Mouse (Mus musculus) heart, embryonic 15.5 days (tissue): ENCODE data around the gene Itk. TPM values are rescaled to one million over a fixed set of nuclear protein-coding genes. Genes with fewer than 3 reads are reported as not detected.

Experiments used
- ATAC-seq: fragments of 200-750 bp; cut with Nextera tagmentation; replicated peaks from 2 replicates; pipeline ENCODE4 v1.8.0; 2017; ENCODE audit warnings: low read depth, moderate TSS enrichment; ENCODE audit not compliant: insufficient number of reproducible peaks, insufficient read depth, low FRiP score
- H3K27ac ChIP-seq: fragments of 300-500 bp; sonication (generic); 2 replicates; pipeline ENCODE4 v1.5.1; 2015; ENCODE audit warnings: mild to moderate bottlenecking, inconsistent platforms
- H3K27me3 ChIP-seq: fragments of 300-500 bp; sonication (generic); 2 replicates; pipeline ENCODE4 v1.6.1; 2015; ENCODE audit warnings: inconsistent platforms
- H3K36me3 ChIP-seq: fragments of 300-500 bp; sonication (generic); 2 replicates; pipeline ENCODE4 v1.6.1; 2015; ENCODE audit warnings: mild to moderate bottlenecking, inconsistent platforms
- H3K4me1 ChIP-seq: fragments of 300-500 bp; sonication (generic); replicated peaks from 2 replicates; pipeline ENCODE4 v1.6.1; 2015; ENCODE audit warnings: inconsistent platforms
- H3K4me2 ChIP-seq: fragments of 300-500 bp; sonication (generic); 2 replicates; pipeline ENCODE4 v1.6.1; 2015; ENCODE audit warnings: inconsistent platforms, mild to moderate bottlenecking, moderate library complexity
- H3K4me3 ChIP-seq: fragments of 300-500 bp; sonication (generic); 2 replicates; pipeline ENCODE4 v1.5.1; 2015; ENCODE audit warnings: mild to moderate bottlenecking, inconsistent platforms
- H3K9ac ChIP-seq: fragments of 300-500 bp; sonication (generic); 2 replicates; pipeline ENCODE4 v1.6.1; 2015; ENCODE audit warnings: mild to moderate bottlenecking, inconsistent platforms
- H3K9me3 ChIP-seq: fragments of 300-500 bp; sonication (generic); replicated peaks from 2 replicates; pipeline ENCODE4 v1.6.1; 2016; ENCODE audit warnings: inconsistent platforms
- WGBS: fragments of 180-500 bp; shearing (Covaris S2); methylation state at CpG from one replicate; pipeline ENCODE4 v1.1.7; 2015; ENCODE audit warnings: mixed read lengths; 5-methylcytosine and 5-hydroxymethylcytosine counted together
- polyA plus RNA-seq: library from polyadenylated mRNA; unstranded; fragments of >200 nt; fragmentation: Nextera tagmentation; extraction: Ambion mirVana; gene quantifications from 2 replicates; pipeline ENCODE4 v1.2.1, GENCODE M21; 2015

Itk gene
- polyA plus RNA-seq, 1 experiment from 2014 or later, result 0.20 TPM

DNA sequence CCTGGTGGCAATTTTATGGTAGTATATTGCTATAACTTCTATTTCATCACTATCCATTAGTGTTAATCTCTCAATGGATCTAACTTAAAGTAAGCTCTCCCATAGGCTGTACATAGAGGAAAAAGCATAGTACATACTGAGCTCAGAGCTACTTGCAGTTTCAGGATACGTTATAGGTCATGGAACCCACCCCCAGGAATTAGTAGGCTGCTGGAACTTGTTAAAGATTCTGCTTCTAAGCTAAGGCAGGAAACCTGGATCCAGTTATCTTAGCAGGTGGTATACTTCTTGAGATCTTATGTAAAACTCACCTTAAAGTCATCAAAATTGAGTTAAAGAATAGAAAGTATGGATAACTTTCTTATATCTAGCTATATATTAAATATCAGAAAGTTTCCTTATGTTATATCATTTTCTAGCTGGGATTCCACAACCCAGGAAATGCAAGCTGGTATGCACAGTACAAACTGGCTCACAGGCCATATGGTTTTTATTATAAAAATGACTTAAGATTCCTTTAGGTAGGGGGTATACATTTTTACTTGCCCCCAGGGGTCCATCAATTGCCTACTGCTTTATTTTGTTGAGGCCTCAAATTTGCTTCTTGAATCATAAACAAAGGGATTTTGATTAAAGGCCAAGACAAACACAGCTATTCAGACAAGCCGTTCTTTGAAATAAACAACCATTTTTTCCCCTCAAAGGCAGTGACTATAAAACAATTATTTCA, 39.5 kb downstream of the Itk start:
- Histone ChIP-seq H3K27ac (no peak overlapping the region), H3K4me1 (no peaks in the 10 kb centered on the region), H3K4me3 (no peak overlapping the region), H3K9me3 (no peaks in the 10 kb centered on the region), H3K36me3 (no peaks in the 10 kb centered on the region), H3K9ac (no peak overlapping the region), H3K4me2 (no peak overlapping the region), H3K27me3 (no peaks in the 10 kb centered on the region)
- no peak for ATAC-seq
- 62% methylated on average over 2 of the region's 2 CpGs for WGBS

DNA sequence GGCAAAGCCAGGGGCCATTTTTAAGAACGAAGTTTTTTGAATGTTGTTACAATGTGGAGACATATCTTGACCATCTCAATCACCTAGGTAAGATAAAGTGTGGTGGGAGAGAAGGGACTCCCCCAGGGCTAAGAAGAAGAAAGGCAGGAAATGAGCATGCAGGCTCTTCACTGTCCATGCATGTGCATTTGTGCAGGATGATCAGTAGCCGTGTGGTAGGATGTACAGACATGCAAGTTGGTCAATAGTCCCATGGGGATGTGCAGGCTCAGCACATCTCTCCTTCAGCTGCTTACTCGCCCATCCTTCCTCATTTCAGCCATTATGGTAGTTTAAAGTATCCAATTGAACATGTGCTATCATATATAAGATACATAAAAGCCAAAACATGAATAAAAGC, 40.9 kb downstream of the Itk start:
- no peaks in the 10 kb centered on the region for H3K9me3 ChIP-seq
- no peak for ATAC-seq
- WGBS, result 73% methylated on average over 3 of the region's 3 CpGs
- no peaks in the 10 kb centered on the region for H3K36me3 ChIP-seq
- H3K4me1 ChIP-seq, result peaks cover 8% of the 10 kb centered on the region
- H3K27ac ChIP-seq, result no peak overlapping the region
- H3K4me3 ChIP-seq, result no peak overlapping the region
- H3K27me3 ChIP-seq, result no peaks in the 10 kb centered on the region
- H3K9ac ChIP-seq, result no peak overlapping the region
- H3K4me2 ChIP-seq, result no peak overlapping the region

DNA sequence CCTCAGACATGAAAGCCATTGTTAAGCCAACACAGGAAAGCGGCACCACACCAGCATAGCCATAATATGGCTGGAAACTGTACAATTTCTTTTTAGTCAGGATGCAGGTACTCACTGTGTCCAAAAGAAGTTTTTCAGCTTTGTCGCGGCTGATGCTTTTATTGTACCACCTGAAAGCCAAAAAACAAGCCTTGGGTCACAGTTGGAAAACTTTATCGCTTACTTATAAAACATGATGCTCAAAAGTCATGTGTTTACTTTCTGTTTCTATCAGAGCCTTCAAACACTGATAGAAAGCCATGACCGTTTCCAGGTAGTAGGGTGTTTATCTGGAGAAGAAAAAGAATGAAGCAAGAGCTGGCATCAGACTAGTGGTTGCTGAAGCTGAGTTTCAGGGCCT, 41.6 kb downstream of the Itk start:
- no peak for ATAC-seq
- no peak overlapping the region for H3K27ac ChIP-seq
- H3K9ac ChIP-seq, result no peak overlapping the region

DNA sequence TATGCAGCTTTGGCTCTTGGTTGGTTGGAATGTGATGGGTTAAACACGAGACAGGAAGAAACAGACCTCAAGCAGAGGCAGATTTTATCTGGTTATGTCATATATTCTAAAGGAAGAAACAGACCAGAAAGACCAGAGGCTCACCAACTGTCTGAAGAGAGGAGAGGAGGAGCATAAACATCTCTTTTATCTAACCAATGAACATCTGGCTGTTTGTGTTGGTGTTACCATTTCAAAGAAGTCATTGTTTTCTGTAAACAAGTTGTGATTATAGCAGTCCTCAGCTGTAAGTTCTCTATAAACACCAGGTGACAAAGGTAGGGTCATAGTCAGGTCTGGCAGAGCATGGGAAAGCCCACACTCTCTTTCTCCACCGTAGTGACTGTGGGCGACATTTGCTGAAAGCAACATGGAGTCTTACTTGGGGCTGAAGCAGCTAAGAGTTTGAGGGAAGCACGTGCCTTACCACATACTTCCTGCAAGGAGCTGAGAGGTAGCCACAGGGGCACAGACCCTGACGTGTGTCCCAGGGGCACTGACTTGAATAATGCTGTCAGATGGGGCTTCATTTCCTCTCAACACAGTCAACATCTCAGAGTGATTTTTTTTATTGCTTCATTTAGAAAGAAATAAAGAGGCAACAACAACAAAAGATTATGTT, 45.3 kb downstream of the Itk start:
- Histone ChIP-seq H3K27me3 (no peaks in the 10 kb centered on the region), H3K4me1 (peaks cover 19% of the 10 kb centered on the region), H3K4me3 (no peak overlapping the region), H3K27ac (0 out of 2 replicates have a peak overlapping the region, but pooled peaks have one; percentile 7), H3K9me3 (no peaks in the 10 kb centered on the region), H3K36me3 (no peaks in the 10 kb centered on the region), H3K4me2 (no peak overlapping the region), H3K9ac (no peak overlapping the region)
- WGBS, result 49% methylated on average over 5 of the region's 5 CpGs
- ATAC-seq, result no peak

More for the DNA sequence above, 41.6 kb downstream of the Itk start:
- Histone ChIP-seq H3K4me1 (peaks cover 10% of the 10 kb centered on the region), H3K4me3 (no peak overlapping the region), H3K27me3 (no peaks in the 10 kb centered on the region), H3K36me3 (no peaks in the 10 kb centered on the region), H3K9me3 (no peaks in the 10 kb centered on the region), H3K4me2 (no peak overlapping the region)
- WGBS, result 78% methylated on average over 5 of the region's 5 CpGs

DNA sequence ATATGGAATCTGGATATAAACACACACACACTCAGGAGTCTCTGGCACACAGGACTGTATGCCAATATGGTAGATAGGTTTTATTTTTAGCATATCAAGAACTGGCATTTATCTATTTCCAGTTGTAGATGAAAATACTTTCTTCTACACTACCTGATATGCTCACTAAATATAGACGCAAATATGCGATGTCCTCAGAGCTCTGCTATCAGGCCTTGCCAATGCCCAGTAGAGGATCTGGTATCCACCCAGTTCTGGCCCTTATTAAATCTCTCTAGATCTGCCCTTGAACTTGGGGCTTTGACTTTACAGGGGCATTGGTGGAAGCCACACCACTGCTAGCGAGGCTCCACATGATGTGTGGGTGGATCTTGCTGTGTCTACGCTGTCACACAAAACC, 47.4 kb downstream of the Itk start:
- peak overlapping the region; percentile 72 for H3K27ac ChIP-seq
- H3K4me1 ChIP-seq, result peaks cover 19% of the 10 kb centered on the region
- peak; percentile 58; the same call in 1 of the 2 replicates for ATAC-seq
- no peaks in the 10 kb centered on the region for H3K27me3 ChIP-seq
- H3K4me3 ChIP-seq, result no peak overlapping the region
- no peaks in the 10 kb centered on the region for H3K9me3 ChIP-seq
- H3K4me2 ChIP-seq, result no peak overlapping the region
- WGBS, result 49% methylated on average over 4 of the region's 4 CpGs
- H3K9ac ChIP-seq, result no peak overlapping the region
- no peaks in the 10 kb centered on the region for H3K36me3 ChIP-seq

DNA sequence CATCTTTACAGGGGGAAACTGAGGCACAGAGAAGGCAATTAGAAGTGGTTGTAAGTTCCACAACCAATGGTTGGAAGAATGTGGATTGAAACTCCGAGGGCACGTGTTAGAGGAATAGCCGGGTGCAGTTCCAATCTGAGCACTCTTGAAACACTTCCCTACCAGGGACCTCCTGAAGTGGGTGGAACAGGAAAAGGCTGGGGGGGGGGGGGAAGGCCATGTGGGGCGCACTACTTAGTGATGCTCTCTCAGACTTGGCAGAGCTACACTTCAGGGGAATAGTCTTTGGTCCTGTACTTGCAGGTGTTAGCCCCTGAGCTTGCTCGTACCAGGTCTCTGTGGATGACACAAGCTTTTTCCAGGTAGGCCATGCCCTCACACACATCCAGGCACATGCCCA, 53.3 kb downstream of the Itk start:
- no peak overlapping the region for H3K4me2 ChIP-seq
- no peak overlapping the region for H3K9ac ChIP-seq
- no peak for ATAC-seq
- 78% methylated on average over 5 of the region's 5 CpGs for WGBS
- H3K36me3 ChIP-seq, result no peaks in the 10 kb centered on the region
- H3K4me3 ChIP-seq, result no peak overlapping the region
- no peak overlapping the region for H3K27ac ChIP-seq
- H3K4me1 ChIP-seq, result no peaks in the 10 kb centered on the region
- H3K27me3 ChIP-seq, result no peaks in the 10 kb centered on the region
- H3K9me3 ChIP-seq, result no peaks in the 10 kb centered on the region

DNA sequence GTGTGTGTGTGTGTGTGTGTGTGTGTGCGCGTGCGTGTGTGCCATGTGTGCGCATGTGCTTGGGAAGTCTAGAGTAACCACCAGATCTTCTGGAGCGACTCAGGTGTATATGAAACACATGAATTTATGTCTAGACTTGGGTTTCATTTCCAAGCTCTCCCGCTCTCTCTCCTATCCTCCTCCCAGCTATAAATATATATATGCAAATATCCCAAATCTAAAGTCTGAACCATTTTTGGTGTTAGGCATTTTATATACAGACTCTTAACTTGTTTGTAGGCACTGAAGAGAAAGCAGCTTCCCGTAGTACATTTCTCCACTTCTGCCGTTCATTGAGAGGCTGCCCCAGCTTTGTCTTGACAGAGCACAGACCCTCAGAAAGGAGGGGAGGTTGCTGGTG, 57.1 kb downstream of the Itk start:
- no peak for ATAC-seq
- H3K9ac ChIP-seq, result no peak overlapping the region
- H3K4me2 ChIP-seq, result no peak overlapping the region
- H3K4me1 ChIP-seq, result no peaks in the 10 kb centered on the region
- H3K4me3 ChIP-seq, result no peak overlapping the region
- H3K27ac ChIP-seq, result no peak overlapping the region
- 87% methylated on average over 8 of the region's 8 CpGs for WGBS
- no peaks in the 10 kb centered on the region for H3K9me3 ChIP-seq
- H3K27me3 ChIP-seq, result no peaks in the 10 kb centered on the region
- no peaks in the 10 kb centered on the region for H3K36me3 ChIP-seq

DNA sequence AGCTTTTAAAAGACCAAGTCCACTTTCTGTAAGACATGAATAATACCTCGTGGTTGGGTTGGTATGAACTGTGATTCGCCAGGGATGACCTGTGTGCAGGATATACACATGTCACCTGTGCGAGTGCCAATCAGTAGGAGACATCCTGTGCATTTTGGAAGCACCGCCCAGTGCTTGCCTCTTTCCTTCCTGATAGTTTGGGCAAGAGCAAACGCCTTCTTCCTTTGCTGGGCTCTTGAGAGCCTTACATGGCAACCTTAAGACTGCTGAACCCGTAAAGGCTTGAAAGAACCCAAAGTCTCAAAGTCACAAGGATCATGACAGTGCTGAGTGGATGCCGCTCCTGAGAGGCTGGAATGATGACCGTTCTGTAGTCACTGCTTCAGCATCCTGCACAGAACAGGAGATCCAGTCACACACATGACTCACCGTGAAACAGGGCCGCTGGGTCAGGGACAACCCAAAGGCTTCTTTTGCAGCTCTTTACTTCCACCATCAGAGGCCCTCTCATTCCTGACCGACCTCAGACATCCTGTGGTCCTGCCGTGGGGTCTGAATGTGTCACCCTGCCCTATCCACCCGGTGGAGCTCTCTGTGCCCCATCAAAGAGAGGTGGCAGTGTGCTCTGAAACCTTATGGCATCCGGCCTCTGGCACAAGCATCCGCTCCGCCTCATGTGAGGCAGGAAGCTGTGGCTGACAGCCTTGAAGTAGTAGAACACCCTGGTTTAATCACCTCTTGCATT, 62.9 kb downstream of the Itk start:
- Histone ChIP-seq H3K27me3 (no peaks in the 10 kb centered on the region), H3K4me1 (no peaks in the 10 kb centered on the region), H3K9ac (no peak overlapping the region), H3K27ac (no peak overlapping the region), H3K4me3 (no peak overlapping the region), H3K9me3 (no peaks in the 10 kb centered on the region), H3K4me2 (no peak overlapping the region), H3K36me3 (no peaks in the 10 kb centered on the region)
- 81% methylated on average over 16 of the region's 16 CpGs for WGBS
- ATAC-seq, result no peak

DNA sequence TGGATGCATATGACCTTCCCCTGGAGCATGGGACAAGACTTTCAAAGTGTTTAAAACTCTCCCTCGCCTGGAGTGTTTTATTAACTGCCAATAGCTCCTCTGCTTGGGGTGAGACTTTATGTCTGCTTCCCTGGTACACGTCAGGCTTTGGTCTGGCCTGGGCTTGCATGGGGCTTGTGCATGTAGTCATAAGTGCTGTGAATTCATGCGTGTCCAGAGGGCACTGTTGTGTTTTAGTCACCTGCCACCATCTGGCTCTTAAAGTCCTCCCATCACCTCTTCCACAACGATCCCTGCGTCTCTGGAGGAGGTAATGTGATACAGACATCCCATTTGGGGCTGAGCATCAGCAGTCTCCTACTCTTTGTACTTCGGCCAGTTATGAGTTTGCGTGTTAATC, 67.8 kb downstream of the Itk start:
- no peaks in the 10 kb centered on the region for H3K9me3 ChIP-seq
- no peak for ATAC-seq
- 67% methylated on average over 7 of the region's 7 CpGs for WGBS

DNA sequence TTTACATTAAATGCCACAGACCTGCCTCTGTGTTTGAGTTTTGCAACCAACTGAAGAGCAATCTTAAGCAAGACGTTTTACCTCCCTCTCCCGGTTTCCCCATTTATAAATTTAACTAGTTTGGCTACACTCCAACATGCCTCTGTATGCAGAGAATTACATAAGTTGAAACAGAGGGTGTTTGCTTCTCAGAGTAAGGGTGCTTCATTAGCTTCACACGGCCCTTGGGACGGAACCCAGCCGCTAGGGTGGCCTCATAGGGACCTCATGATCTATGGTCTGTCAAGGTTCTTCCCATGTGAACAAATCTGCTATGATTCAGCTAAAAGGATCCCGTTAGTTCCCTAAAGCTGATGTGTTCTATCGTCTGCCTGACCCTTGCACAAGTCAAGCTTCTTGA, 74.8 kb downstream of the Itk start:
- no peak overlapping the region for H3K27ac ChIP-seq
- no peaks in the 10 kb centered on the region for H3K36me3 ChIP-seq
- no peaks in the 10 kb centered on the region for H3K9me3 ChIP-seq
- 46% methylated on average over 7 of the region's 7 CpGs for WGBS
- no peak overlapping the region for H3K4me2 ChIP-seq
- no peak for ATAC-seq
- H3K27me3 ChIP-seq, result peaks cover 12% of the 10 kb centered on the region
- no peak overlapping the region for H3K4me3 ChIP-seq
- H3K4me1 ChIP-seq, result peaks cover 14% of the 10 kb centered on the region
- no peak overlapping the region for H3K9ac ChIP-seq

More for the DNA sequence above, 67.8 kb downstream of the Itk start:
- Histone ChIP-seq H3K4me2 (no peak overlapping the region), H3K27ac (no peak overlapping the region), H3K4me3 (no peak overlapping the region), H3K4me1 (no peaks in the 10 kb centered on the region; the same call in 1 of the 2 replicates), H3K36me3 (no peaks in the 10 kb centered on the region), H3K9ac (no peak overlapping the region), H3K27me3 (no peaks in the 10 kb centered on the region)

DNA sequence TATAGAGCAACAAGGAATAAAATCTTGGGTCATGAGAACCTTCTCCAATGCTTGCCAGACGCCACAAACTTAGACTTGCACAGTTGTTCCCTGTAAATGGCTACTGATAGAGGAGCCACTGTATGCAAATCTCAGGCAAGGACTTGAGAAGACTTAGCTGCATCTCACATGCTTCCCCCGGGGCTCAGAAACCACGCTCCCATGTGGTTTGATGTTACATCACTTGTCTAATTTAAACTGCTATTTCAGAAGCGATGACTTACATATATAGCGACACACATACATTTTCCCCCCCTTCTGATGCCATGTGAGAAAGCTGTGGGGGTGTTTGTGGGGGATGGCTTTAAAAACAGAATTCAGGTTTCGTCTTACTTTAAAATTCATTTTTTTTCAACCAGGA, 75.5 kb downstream of the Itk start:
- peaks cover 12% of the 10 kb centered on the region for H3K27me3 ChIP-seq
- no peak for ATAC-seq
- no peak overlapping the region for H3K4me2 ChIP-seq
- H3K9ac ChIP-seq, result no peak overlapping the region
- WGBS, result 70% methylated on average over 6 of the region's 6 CpGs
- peaks cover 16% of the 10 kb centered on the region for H3K4me1 ChIP-seq
- no peaks in the 10 kb centered on the region for H3K36me3 ChIP-seq
- no peaks in the 10 kb centered on the region for H3K9me3 ChIP-seq
- no peak overlapping the region for H3K4me3 ChIP-seq
- no peak overlapping the region for H3K27ac ChIP-seq
